Comparison of ENCODE assay signal across 26 mouse cellular contexts in the genomic region with DNA sequence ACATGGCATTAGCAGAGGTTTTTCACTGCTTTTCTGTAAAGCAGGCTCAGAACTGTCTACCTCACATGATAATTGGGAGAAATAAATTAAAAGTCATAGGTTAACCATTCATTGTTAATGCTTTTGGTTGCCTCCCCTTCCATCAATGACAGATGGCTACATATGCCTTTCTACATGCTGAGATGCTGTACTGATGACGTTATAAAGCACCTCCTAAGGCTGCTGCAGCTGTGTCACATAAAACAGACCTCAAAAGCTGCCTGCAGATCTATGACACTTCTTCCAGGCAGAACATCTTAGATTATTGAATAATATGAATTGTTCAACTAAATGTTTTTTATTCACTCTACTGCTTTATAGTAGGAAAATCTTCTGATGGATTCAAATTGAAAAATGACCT. TPM values are rescaled to one million over a fixed set of nuclear protein-coding genes. Genes with fewer than 3 reads are reported as not detected.
"Had no signal": no experiment of that assay in that cellular context is flagged by ENCODE, and none has a peak within 500 bp of the region (broad histone marks: within the 10 kb centered on the region; RNA-seq: fewer than 3 reads in every experiment).

No protein-coding gene starts in this region.

- DNase-seq: liver, postnatal 0 days; lung, adult 2 months; lung, postnatal 14 days; lung, postnatal 36 days; midbrain, embryonic 14.5 days; retina, postnatal 1 day; right cerebral cortex, adult 18-20 months; right cerebral cortex, postnatal 25 days; right cerebral cortex, postnatal 4 days; spleen, adult 18-20 months; thymus, adult 18-20 months; thymus, postnatal 14 days; thymus, postnatal 36 days had no signal

- H3K9ac ChIP-seq: liver, embryonic 15.5 days; liver, postnatal 0 days; lung, embryonic 15.5 days; midbrain, embryonic 12.5 days; neural tube, embryonic 13.5 days had no signal

- H3K9me3 ChIP-seq: liver, embryonic 15.5 days; lung, embryonic 15.5 days; megakaryocyte, embryonic 14.5 days; midbrain, embryonic 10.5 days; midbrain, embryonic 12.5 days; neural tube, embryonic 13.5 days had no signal

- H3K4me3 ChIP-seq: liver, embryonic 15.5 days; lung, embryonic 15.5 days; megakaryocyte, embryonic 14.5 days; midbrain, embryonic 10.5 days; midbrain, embryonic 12.5 days; myocyte; neural tube, embryonic 13.5 days had no signal

- ATAC-seq: liver, postnatal 0 days; lung, postnatal 0 days; midbrain, embryonic 16.5 days had no signal

- H3K4me1 ChIP-seq: liver, embryonic 15.5 days; lung, embryonic 15.5 days; megakaryocyte, embryonic 14.5 days; midbrain, embryonic 10.5 days; midbrain, embryonic 12.5 days; neural tube, embryonic 13.5 days had no signal

- H3K36me3 ChIP-seq: liver, embryonic 15.5 days; lung, embryonic 15.5 days; midbrain, embryonic 10.5 days; midbrain, embryonic 12.5 days; neural tube, embryonic 13.5 days had no signal

- H3K4me2 ChIP-seq: liver, embryonic 15.5 days; lung, embryonic 15.5 days; midbrain, embryonic 12.5 days; neural tube, embryonic 13.5 days had no signal

- H3K27me3 ChIP-seq: liver, embryonic 15.5 days; lung, embryonic 15.5 days; megakaryocyte, embryonic 14.5 days; midbrain, embryonic 12.5 days; neural tube, embryonic 13.5 days had no signal

- H3K27ac ChIP-seq: liver, embryonic 15.5 days; lung, embryonic 15.5 days; macrophage; midbrain, embryonic 10.5 days; midbrain, embryonic 12.5 days; neural tube, embryonic 13.5 days had no signal

RNA-seq across cellular contexts. Expression of a gene that starts 51.6 kb away (rescaled TPM):
- total RNA-seq: megakaryocyte progenitor cell, adult 5-6 weeks had no signal
- polyA plus RNA-seq: liver, embryonic 15.5 days; liver, postnatal 0 days; lung, postnatal 0 days; macrophage; myocyte; small intestine, adult 2 months; stomach, embryonic 14.5 days had no signal
